Mouse (Mus musculus) G1E (cell line): ENCODE data around the gene Rfx4. TPM values are rescaled to one million over a fixed set of nuclear protein-coding genes. Genes with fewer than 3 reads are reported as not detected.

Experiments used
- ATAC-seq: 2 replicates; pipeline ENCODE4 v1.8.0; 2016; ENCODE audit warnings: mild to moderate bottlenecking; ENCODE audit not compliant: insufficient number of reproducible peaks, poor library complexity, low FRiP score, severe bottlenecking; ENCODE audit errors: extremely low read depth
- DNase-seq: peaks from one replicate; pipeline ENCODE4 v3.0.0; 2012; ENCODE audit warnings: low spot score
- H3K27me3 ChIP-seq: 2 replicates; pipeline ENCODE4 v1.6.1; 2012; ENCODE audit warnings: mild to moderate bottlenecking, low read length, inconsistent platforms; ENCODE audit not compliant: insufficient read depth
- H3K36me3 ChIP-seq: replicated peaks from 2 replicates; pipeline ENCODE3; 2012; ENCODE audit warnings: mild to moderate bottlenecking, inconsistent platforms
- H3K4me1 ChIP-seq: 2 replicates; pipeline ENCODE4 v1.6.1; 2012; ENCODE audit warnings: low read depth, low read length, inconsistent platforms, mixed read lengths; ENCODE audit not compliant: insufficient read depth
- H3K4me3 ChIP-seq: 2 replicates; pipeline ENCODE4 v1.5.1; 2012; ENCODE audit warnings: low read depth, mild to moderate bottlenecking, inconsistent platforms, low read length, moderate library complexity, mixed read lengths
- H3K9me3 ChIP-seq: replicated peaks from 2 replicates; pipeline ENCODE4 v1.6.1; 2012; ENCODE audit warnings: inconsistent platforms
- CTCF ChIP-seq: IDR thresholded peaks from 2 replicates; pipeline ENCODE4 v1.5.1; 2012; ENCODE audit warnings: low read depth, low read length, inconsistent platforms, mixed read lengths
- GATA1 ChIP-seq: IDR thresholded peaks from 2 replicates; pipeline ENCODE4 v1.6.1; 2012; ENCODE audit warnings: borderline replicate concordance, low read length, inconsistent platforms, mixed read lengths
- GATA2 ChIP-seq: IDR thresholded peaks from 2 replicates; pipeline ENCODE4 v1.6.1; 2012; ENCODE audit warnings: low read depth, low read length, inconsistent platforms, borderline replicate concordance
- POLR2AphosphoS5 ChIP-seq: IDR thresholded peaks from 2 replicates; pipeline ENCODE4 v1.6.1; 2012; ENCODE audit warnings: low read depth, low read length, inconsistent platforms; ENCODE audit not compliant: insufficient replicate concordance
- TAL1 ChIP-seq: conservative IDR thresholded peaks from 2 replicates; pipeline ENCODE4 v1.6.1; 2012; ENCODE audit warnings: low read depth, low read length, inconsistent platforms, mixed read lengths
- polyA plus RNA-seq: library from polyadenylated mRNA; stranded (reverse); fragments of >175 nt; gene quantifications from 2 replicates; pipeline ENCODE4 v1.2.3, GENCODE M21; 2012
- total RNA-seq, 2 experiments: library from RNA; stranded (forward) in 1 of 2; stranded (reverse) in 1 of 2; fragments of 200-1000 nt in 1 of 2; fragments of >200 nt in 1 of 2; fragmentation: Nextera tagmentation in 1 of 2; gene quantifications; 2 replicates each; pipeline ENCODE4 v1.2.3; 2014 to 2017

Gene Rfx4
- total and polyA plus RNA-seq, 3 experiments, result not detected

- no peak for TF ChIP-seq GATA1
- TF ChIP-seq GATA2, result no peak
- no peak for TF ChIP-seq POLR2AphosphoS5
- TF ChIP-seq TAL1, result no peak
- DNase-seq (no peak), ATAC-seq (no peak)
- no peaks in the 10 kb centered on the region for H3K27me3 ChIP-seq
- H3K9me3 ChIP-seq, result no peaks in the 10 kb centered on the region
- no peak overlapping the region for H3K4me3 ChIP-seq
- peaks cover 13% of the 10 kb centered on the region for H3K4me1 ChIP-seq
- H3K36me3 ChIP-seq, result peaks cover 78% of the 10 kb centered on the region
Observed at GRCm38 (mm10) chr10:84711940-84712339, 43.9 kb upstream of the Rfx4 start.

GRCm38 (mm10) chr10:84712532-84712931 is 43.3 kb upstream of the Rfx4 start:
- H3K36me3 ChIP-seq, result peaks cover 79% of the 10 kb centered on the region
- TF ChIP-seq TAL1, result no peak
- TF ChIP-seq CTCF, result no peak
- TF ChIP-seq GATA2, result no peak
- TF ChIP-seq GATA1, result no peak
- no peak for TF ChIP-seq POLR2AphosphoS5
- no peak for DNase-seq

GRCm38 (mm10) chr10:84713043-84713442 is 42.8 kb upstream of the Rfx4 start:
- ATAC-seq, result no peak
- H3K9me3 ChIP-seq, result no peaks in the 10 kb centered on the region
- H3K36me3 ChIP-seq, result peaks cover 83% of the 10 kb centered on the region
- peaks cover 4% of the 10 kb centered on the region; the same call in 1 of the 2 replicates for H3K4me1 ChIP-seq
- TF ChIP-seq POLR2AphosphoS5 (no peak), GATA2 (no peak), TAL1 (no peak), CTCF (no peak), GATA1 (no peak)
- no peak overlapping the region for H3K4me3 ChIP-seq
- H3K27me3 ChIP-seq, result no peaks in the 10 kb centered on the region
- no peak for DNase-seq

More at GRCm38 (mm10) chr10:84712532-84712931, 43.3 kb upstream of the Rfx4 start:
- H3K4me1 ChIP-seq, result peaks cover 8% of the 10 kb centered on the region
- H3K27me3 ChIP-seq, result no peaks in the 10 kb centered on the region
- no peaks in the 10 kb centered on the region for H3K9me3 ChIP-seq
- H3K4me3 ChIP-seq, result no peak overlapping the region
- no peak for ATAC-seq

GRCm38 (mm10) chr10:84715639-84716038 is 40.2 kb upstream of the Rfx4 start:
- Histone ChIP-seq H3K9me3 (no peaks in the 10 kb centered on the region), H3K4me1 (no peaks in the 10 kb centered on the region), H3K36me3 (peaks cover 90% of the 10 kb centered on the region), H3K27me3 (no peaks in the 10 kb centered on the region), H3K4me3 (no peak overlapping the region)
- DNase-seq (no peak), ATAC-seq (no peak)
- TF ChIP-seq CTCF (no peak), GATA1 (no peak), GATA2 (no peak)

GRCm38 (mm10) chr10:84716581-84716980 is 39.3 kb upstream of the Rfx4 start:
- Histone ChIP-seq H3K36me3 (peaks cover 93% of the 10 kb centered on the region), H3K4me1 (no peaks in the 10 kb centered on the region), H3K9me3 (no peaks in the 10 kb centered on the region), H3K4me3 (no peak overlapping the region), H3K27me3 (no peaks in the 10 kb centered on the region)
- ATAC-seq (no peak), DNase-seq (no peak)
- TF ChIP-seq POLR2AphosphoS5 (no peak), GATA2 (no peak), GATA1 (no peak), TAL1 (no peak)

GRCm38 (mm10) chr10:84722711-84723110 is 33.2 kb upstream of the Rfx4 start:
- Histone ChIP-seq H3K36me3 (peaks cover 96% of the 10 kb centered on the region), H3K9me3 (no peaks in the 10 kb centered on the region), H3K27me3 (no peaks in the 10 kb centered on the region), H3K4me1 (peaks cover 31% of the 10 kb centered on the region), H3K4me3 (no peak overlapping the region)
- TF ChIP-seq GATA2 (no peak), POLR2AphosphoS5 (no peak), CTCF (no peak), GATA1 (no peak), TAL1 (no peak)
- ATAC-seq (no peak), DNase-seq (no peak)

GRCm38 (mm10) chr10:84727005-84727404 is 28.9 kb upstream of the Rfx4 start:
- no peak for ATAC-seq
- no peaks in the 10 kb centered on the region for H3K9me3 ChIP-seq
- H3K36me3 ChIP-seq, result peaks cover 61% of the 10 kb centered on the region
- H3K4me3 ChIP-seq, result no peak overlapping the region; the same call in 1 of the 2 replicates
- no peak for DNase-seq
- H3K27me3 ChIP-seq, result no peaks in the 10 kb centered on the region; the same call in 1 of the 2 replicates
- H3K4me1 ChIP-seq, result peaks cover 41% of the 10 kb centered on the region
- TF ChIP-seq GATA1 (no peak), GATA2 (no peak), TAL1 (no peak), CTCF (no peak), POLR2AphosphoS5 (no peak)
